Mouse (Mus musculus): Measurements from ENCODE around the gene Hnrnpk.
"Not testable (repeated sequence)": the region's sequence is repeated elsewhere in the genome, so short reads cannot be mapped to it uniquely, and the experiment has no call there.

The Hnrnpk gene

DNA sequence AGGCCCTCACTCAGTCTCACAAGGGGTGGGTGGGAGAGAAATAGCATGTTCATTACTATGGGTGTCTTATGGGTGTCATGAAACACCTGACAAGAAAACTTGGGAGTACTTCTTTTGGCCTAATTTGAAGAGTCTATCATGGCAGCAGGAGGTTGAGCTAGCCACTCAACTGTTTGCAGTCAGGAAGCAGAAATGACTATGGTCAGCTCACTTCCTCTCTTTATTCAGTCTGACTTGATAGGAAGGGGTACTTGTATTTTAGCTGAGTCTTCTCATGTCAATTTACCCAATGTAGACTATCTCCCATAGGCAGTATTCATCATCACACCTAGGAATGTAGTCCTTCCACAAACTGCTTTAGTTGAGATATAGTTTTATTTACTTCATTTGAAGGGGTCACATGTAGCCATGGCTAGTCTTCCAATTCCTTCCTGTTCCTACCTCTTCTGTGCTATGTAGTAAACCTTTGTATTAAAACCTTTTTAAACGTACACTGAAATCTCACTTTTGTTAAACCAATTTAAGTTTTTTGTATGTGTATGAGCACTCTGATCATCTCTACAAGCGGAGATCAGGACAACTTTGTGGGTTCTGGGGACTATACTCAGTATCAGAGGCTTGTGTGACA, 13.7 kb downstream of the Hnrnpk start:
- peak; percentile 72 for DNase-seq (ENCODE audit: low read depth)

DNA sequence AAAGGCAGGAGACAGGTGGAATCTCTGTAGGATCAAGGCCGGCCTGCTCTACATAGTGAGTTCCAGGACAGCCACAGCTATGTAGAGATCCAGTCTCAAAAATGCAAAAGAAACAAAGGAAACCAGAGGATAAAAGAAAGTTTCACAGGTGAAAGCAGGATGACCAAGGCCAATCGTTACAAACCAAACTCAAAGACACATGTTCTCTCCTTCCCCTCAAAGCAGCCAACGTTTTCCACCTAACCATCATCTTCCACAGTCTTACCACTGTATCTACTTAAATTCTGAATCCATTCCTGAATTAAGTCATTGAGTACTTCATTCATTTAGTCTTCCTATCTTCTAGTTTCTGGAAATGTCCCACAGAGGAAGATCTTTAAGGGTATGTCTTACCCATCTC, 14.8 kb downstream of the Hnrnpk start:
- no peak for DNase-seq (ENCODE audit: low read depth)

GRCm38 (mm10) chr13:58387948-58388347, 15.2 kb downstream of the Hnrnpk start:
- peak; percentile 80 for DNase-seq (ENCODE audit: low read depth)

GRCm38 (mm10) chr13:58385547-58385920, 17.6 kb downstream of the Hnrnpk start:
- DNase-seq (ENCODE audit: low read depth): no peak

GRCm38 (mm10) chr13:58384779-58385546, 18.2 kb downstream of the Hnrnpk start, which contains the start of gene 2210016F16Rik:
TSS of gene 2210016F16Rik (minus strand) at chr13:58385225.
- DNase-seq (ENCODE audit: low read depth): no peak

DNA sequence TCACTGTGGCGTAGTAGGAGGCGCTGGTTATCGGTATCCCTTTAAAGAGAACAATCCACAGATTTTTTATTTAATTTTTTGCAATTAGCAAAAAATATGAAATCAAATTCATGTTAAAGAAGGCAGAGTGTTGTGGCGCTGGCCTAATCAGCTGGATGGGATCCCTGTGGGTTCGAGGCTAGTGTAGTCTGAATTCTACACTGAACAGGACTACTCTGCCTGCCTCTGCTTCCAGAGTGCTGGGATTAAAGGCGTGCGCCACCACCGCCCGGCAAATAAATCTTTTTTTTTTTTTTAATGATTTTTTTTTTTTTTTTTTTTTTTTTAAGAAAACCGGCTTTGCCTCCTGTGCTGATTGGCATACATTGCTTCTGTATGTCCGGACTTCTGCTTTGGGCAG, 18.8 kb downstream of the Hnrnpk start:
- no peak for DNase-seq (ENCODE audit: low read depth)

GRCm38 (mm10) chr13:58373153-58373470, 30.0 kb downstream of the Hnrnpk start:
- no peak for DNase-seq (ENCODE audit: low read depth)

GRCm38 (mm10) chr13:58372278-58373152, 30.6 kb downstream of the Hnrnpk start:
- DNase-seq (ENCODE audit: low read depth): no peak

- DNase-seq (ENCODE audit: low read depth): no peak
These were observed 34.3 kb downstream of the Hnrnpk start for GRCm38 (mm10) chr13:58368835-58369234.

DNA sequence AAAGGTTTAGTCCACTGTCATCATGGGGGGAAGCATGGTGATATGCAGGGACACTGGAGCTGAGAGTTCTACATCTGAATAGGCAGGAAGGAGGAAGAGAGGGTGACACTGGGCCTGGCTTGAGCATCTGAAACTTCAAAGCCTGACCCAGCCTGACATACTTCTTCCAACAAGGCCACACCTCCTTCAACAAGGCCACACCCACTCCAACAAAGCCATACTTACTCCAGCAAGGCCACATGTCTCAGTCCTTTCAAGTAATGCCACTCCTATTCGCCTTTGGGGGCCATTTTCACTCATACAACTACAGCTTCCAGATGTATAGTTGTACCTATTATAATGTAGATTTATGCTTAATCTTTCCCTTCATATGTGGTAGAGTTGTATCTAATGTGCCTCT, 35.5 kb downstream of the Hnrnpk start:
- DNase-seq (ENCODE audit: low read depth): no peak

- peak; percentile 62 for DNase-seq (ENCODE audit: low read depth)
These were observed 36.8 kb downstream of the Hnrnpk start for GRCm38 (mm10) chr13:58366373-58366772.

DNA sequence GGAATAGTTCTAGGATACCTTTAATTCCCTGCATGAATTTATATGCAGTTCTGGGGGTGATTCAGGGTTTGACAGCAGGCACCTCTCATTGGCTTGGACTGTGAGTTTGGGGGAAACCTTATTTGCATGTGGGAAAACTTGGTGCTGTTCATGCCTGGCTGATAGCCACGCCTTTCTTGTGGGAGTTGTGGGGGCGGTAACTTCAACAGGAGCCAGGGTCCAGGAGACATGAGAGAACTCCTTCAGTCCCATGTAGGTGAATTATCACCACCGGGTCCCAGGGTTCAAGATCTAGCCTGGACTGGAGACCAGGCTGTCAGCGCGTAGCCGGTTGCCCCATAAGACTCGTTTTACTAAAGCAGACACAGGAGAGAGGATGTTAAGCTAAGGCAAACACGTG, 38.0 kb downstream of the Hnrnpk start:
- not testable (repeated sequence) for DNase-seq (ENCODE audit: low read depth)

GRCm38 (mm10) chr13:58364353-58365175, 38.6 kb downstream of the Hnrnpk start:
- no peak for DNase-seq (ENCODE audit: low read depth)

- no peak for DNase-seq (ENCODE audit: low read depth)
These were observed 43.9 kb downstream of the Hnrnpk start for GRCm38 (mm10) chr13:58359304-58359653.

DNA sequence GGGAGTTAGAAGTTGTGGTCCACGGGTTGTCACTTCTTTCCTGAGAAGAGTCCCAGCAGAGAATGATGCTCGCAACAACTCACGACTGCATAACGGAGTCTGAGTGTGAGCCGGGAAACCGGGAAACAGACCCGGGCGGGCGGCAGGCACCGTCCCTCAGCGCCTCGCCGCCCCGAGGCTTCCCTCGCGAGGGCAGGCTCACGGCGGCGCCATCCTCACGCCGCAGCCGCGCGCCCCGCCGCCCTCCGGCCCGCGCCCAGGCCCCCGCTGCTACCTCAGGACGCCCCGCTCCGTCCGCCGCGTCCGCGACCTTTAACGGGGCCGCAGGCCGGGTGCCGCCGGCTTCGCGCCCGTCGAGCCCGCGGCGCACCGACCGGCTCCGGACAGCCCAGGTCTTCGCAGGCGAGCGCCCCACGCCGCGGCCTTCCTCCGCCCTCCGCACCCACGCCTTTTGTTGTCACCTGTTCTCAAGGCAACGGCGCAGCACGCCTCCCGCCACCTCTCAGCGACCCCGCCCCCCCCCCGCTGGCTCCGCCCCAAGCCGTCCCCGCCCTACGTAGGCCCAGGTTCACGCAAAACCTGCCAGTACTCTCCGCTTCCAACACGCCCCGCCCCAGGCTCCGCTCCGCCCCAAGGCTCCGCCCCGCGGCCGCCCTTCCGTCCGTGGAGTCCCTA, 44.4 kb downstream of the Hnrnpk start, which contains the start of gene Kif27:
TSS of gene Kif27 (minus strand) at position 494 of the 675 bp plus-strand sequence.
- no peak for DNase-seq (ENCODE audit: low read depth)

DNA sequence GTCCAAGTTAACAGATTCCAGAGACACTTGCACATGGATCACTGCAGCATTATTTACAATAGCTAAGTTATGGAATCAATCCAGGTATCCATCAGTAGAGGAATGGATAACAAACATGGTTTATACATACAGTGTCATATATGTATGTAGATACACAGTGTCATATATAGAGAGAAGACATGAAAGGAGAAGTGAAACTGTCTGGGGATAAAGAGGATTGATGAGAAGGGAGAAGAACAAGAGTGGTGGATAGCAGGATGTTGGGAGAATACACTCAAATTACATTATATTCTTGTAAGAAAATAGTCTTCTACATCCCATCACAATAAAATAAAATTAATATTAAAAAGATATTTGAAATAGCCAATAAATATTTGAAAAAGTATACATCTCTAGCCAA, 50.1 kb downstream of the Hnrnpk start:
- no peak for DNase-seq (ENCODE audit: low read depth)

DNA sequence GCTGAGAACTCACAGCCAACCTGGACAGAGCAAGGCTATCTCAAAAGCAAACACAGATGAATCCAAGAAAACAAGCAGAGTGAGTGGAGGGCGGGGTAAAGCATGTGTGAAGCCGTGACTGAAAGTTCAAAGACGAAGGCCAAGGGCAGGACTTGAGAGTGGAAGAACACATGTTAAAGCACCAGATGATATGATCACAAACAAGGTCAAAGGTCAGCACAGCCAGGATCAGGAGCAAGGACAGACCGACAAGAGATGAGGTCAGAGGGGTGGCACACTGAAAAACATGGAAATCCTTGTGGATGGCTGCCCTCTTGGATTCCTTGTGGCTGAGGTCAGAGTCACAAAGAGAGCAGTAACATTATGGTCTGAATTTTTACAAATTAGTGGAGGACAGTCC, 52.5 kb downstream of the Hnrnpk start:
- DNase-seq (ENCODE audit: low read depth): no peak

- DNase-seq (ENCODE audit: low read depth): no peak
These were observed 58.6 kb downstream of the Hnrnpk start for GRCm38 (mm10) chr13:58344505-58344904.

Measured in 416B (cell line).